Mouse (Mus musculus) CH12.LX (cell line): ENCODE data around the gene 1700123O20Rik. TPM values are rescaled to one million over a fixed set of nuclear protein-coding genes. Genes with fewer than 3 reads are reported as not detected.

Experiments used
- DNase-seq: peaks from one replicate; pipeline ENCODE4 v3.0.0-alpha.2; 2013; ENCODE audit errors: extremely low read depth
- H3K27ac ChIP-seq: 2 replicates; pipeline ENCODE4 v1.5.1; 2012; ENCODE audit warnings: low read depth, mild to moderate bottlenecking, control low read depth, moderate library complexity; ENCODE audit not compliant: insufficient read depth
- H3K27me3 ChIP-seq: replicated peaks from 2 replicates; pipeline ENCODE3; 2012; ENCODE audit warnings: inconsistent platforms
- H3K36me3 ChIP-seq, 2 experiments: replicated peaks in 1 of 2; 2 replicates each; pipeline versions ENCODE3 to v1.6.1; 2012; ENCODE audit warnings: inconsistent platforms in 1 of 2, low read length in 1 of 2, mild to moderate bottlenecking in 1 of 2, mixed read lengths in 1 of 2, moderate library complexity in 1 of 2; ENCODE audit not compliant: control insufficient read depth in 1 of 2, insufficient read depth in 1 of 2
- H3K4me1 ChIP-seq, 2 experiments: 2 replicates each; pipeline ENCODE4 v1.6.1; 2012; ENCODE audit warnings: inconsistent platforms in 1 of 2, moderate library complexity in 1 of 2; ENCODE audit not compliant: insufficient read depth in 2 of 2, control insufficient read depth in 1 of 2
- H3K4me2 ChIP-seq: 2 replicates; pipeline ENCODE4 v1.6.1; 2012; ENCODE audit warnings: low read depth, mild to moderate bottlenecking, control low read depth; ENCODE audit not compliant: poor library complexity, insufficient read depth, severe bottlenecking
- H3K4me3 ChIP-seq, 3 experiments: fragments of 150-350 bp in 1 of 3; sonication (generic) in 1 of 3; replicated peaks in 1 of 3; 2 replicates each; pipeline versions ENCODE3 to v1.5.1; 2011 to 2012; ENCODE audit warnings: low read depth in 2 of 3, low read length in 2 of 3, mild to moderate bottlenecking in 2 of 3, moderate library complexity in 2 of 3, control low read depth in 1 of 3, improper control_type of control experiment in 1 of 3, inconsistent platforms in 1 of 3, mixed read lengths in 1 of 3; ENCODE audit not compliant: poor library complexity in 1 of 3
- H3K79me2 ChIP-seq: replicated peaks from 2 replicates; pipeline ENCODE4 v1.6.1; 2012; ENCODE audit warnings: mild to moderate bottlenecking, moderate library complexity; ENCODE audit not compliant: control insufficient read depth, poor library complexity, insufficient read depth, severe bottlenecking; ENCODE audit errors: extremely low read depth
- H3K9ac ChIP-seq: 2 replicates; pipeline ENCODE4 v1.6.1; 2012; ENCODE audit warnings: low read depth, mild to moderate bottlenecking, control low read depth, moderate library complexity; ENCODE audit not compliant: insufficient read depth
- H3K9me3 ChIP-seq: replicated peaks from 2 replicates; pipeline ENCODE3; 2012; ENCODE audit warnings: low read length, inconsistent platforms, mixed read lengths
- BHLHE40 ChIP-seq: IDR thresholded peaks from 2 replicates; pipeline ENCODE4 v1.6.1; 2011; ENCODE audit warnings: mild to moderate bottlenecking, low read depth, low read length, improper control_type of control experiment
- CHD1 ChIP-seq: IDR thresholded peaks from 2 replicates; pipeline ENCODE4 v1.6.1; 2012; ENCODE audit warnings: low read depth, low read length, improper control_type of control experiment, inconsistent platforms
- CTCF ChIP-seq, 2 experiments: IDR thresholded peaks in 1 of 2; conservative IDR thresholded peaks in 1 of 2; 2 replicates each; pipeline ENCODE4 v1.5.1; 2011 to 2012; ENCODE audit warnings: low read depth in 2 of 2, low read length in 2 of 2, improper control_type of control experiment in 1 of 2, inconsistent platforms in 1 of 2, mild to moderate bottlenecking in 1 of 2, moderate library complexity in 1 of 2
- E2F4 ChIP-seq: IDR thresholded peaks from 2 replicates; pipeline ENCODE4 v1.6.1; 2011; ENCODE audit warnings: low read depth, low read length, improper control_type of control experiment; ENCODE audit not compliant: insufficient replicate concordance
- ELF1 ChIP-seq: IDR thresholded peaks from 2 replicates; pipeline ENCODE4 v1.6.1; 2014; ENCODE audit warnings: low read depth, mild to moderate bottlenecking, inconsistent platforms, low read length, improper control_type of control experiment
- EP300 ChIP-seq: IDR thresholded peaks from 2 replicates; pipeline ENCODE4 v1.6.1; 2011; ENCODE audit warnings: low read length, improper control_type of control experiment
- ETS1 ChIP-seq: conservative IDR thresholded peaks from 2 replicates; pipeline ENCODE4 v1.6.1; 2012; ENCODE audit warnings: low read depth, mild to moderate bottlenecking, inconsistent platforms, low read length, improper control_type of control experiment, moderate library complexity
- GABPA ChIP-seq: IDR thresholded peaks from 2 replicates; pipeline ENCODE4 v1.6.1; 2012; ENCODE audit warnings: low read depth, low read length, improper control_type of control experiment, inconsistent platforms; ENCODE audit not compliant: insufficient replicate concordance
- HCFC1 ChIP-seq: IDR thresholded peaks from 2 replicates; pipeline ENCODE4 v1.6.1; 2012; ENCODE audit warnings: low read depth, mild to moderate bottlenecking, inconsistent platforms, low read length, improper control_type of control experiment
- IRF4 ChIP-seq: IDR thresholded peaks from 2 replicates; pipeline ENCODE4 v1.6.1; 2014; ENCODE audit warnings: low read depth, mild to moderate bottlenecking, inconsistent platforms, low read length, improper control_type of control experiment
- KAT2A ChIP-seq: IDR thresholded peaks from 2 replicates; pipeline ENCODE4 v1.6.1; 2012; ENCODE audit warnings: low read length, improper control_type of control experiment, inconsistent platforms; ENCODE audit not compliant: insufficient replicate concordance
- MAFK ChIP-seq: IDR thresholded peaks from 2 replicates; pipeline ENCODE4 v1.6.1; 2011; ENCODE audit warnings: low read length, improper control_type of control experiment; ENCODE audit not compliant: insufficient replicate concordance
- MAX ChIP-seq: IDR thresholded peaks from 2 replicates; pipeline ENCODE4 v1.6.1; 2011; ENCODE audit warnings: low read length, improper control_type of control experiment
- MEF2A ChIP-seq: IDR thresholded peaks from 2 replicates; pipeline ENCODE4 v1.6.1; 2014; ENCODE audit warnings: low read depth, mild to moderate bottlenecking, inconsistent platforms, low read length, improper control_type of control experiment, borderline replicate concordance
- MYC ChIP-seq: IDR thresholded peaks from 2 replicates; pipeline ENCODE4 v1.6.1; 2011; ENCODE audit warnings: low read depth, mild to moderate bottlenecking, improper control_type of control experiment, low read length
- NELFE ChIP-seq: IDR thresholded peaks from 2 replicates; pipeline ENCODE4 v1.6.1; 2011; ENCODE audit warnings: low read depth, low read length, improper control_type of control experiment
- PAX5 ChIP-seq: IDR thresholded peaks from 2 replicates; pipeline ENCODE4 v1.6.1; 2012; ENCODE audit warnings: low read length, inconsistent platforms, mixed read lengths
- POLR2A ChIP-seq: IDR thresholded peaks from 2 replicates; pipeline ENCODE4 v1.6.1; 2011; ENCODE audit warnings: low read depth, mild to moderate bottlenecking, improper control_type of control experiment, low read length
- POLR2AphosphoS2 ChIP-seq: IDR thresholded peaks from 2 replicates; pipeline ENCODE4 v1.6.1; 2011; ENCODE audit warnings: low read depth, low read length, improper control_type of control experiment
- SIN3A ChIP-seq: IDR thresholded peaks from 2 replicates; pipeline ENCODE4 v1.6.1; 2012; ENCODE audit warnings: low read length, improper control_type of control experiment, inconsistent platforms
- TBP ChIP-seq: conservative IDR thresholded peaks from 2 replicates; pipeline ENCODE4 v1.6.1; 2011; ENCODE audit warnings: low read depth, low read length, improper control_type of control experiment
- TCF12 ChIP-seq: IDR thresholded peaks from 2 replicates; pipeline ENCODE4 v1.6.1; 2014; ENCODE audit warnings: low read depth, mild to moderate bottlenecking, inconsistent platforms, low read length, improper control_type of control experiment
- USF1 ChIP-seq: IDR thresholded peaks from 2 replicates; pipeline ENCODE4 v1.6.1; 2014; ENCODE audit warnings: low read depth, mild to moderate bottlenecking, inconsistent platforms, low read length, improper control_type of control experiment
- ZKSCAN1 ChIP-seq: IDR thresholded peaks from 2 replicates; pipeline ENCODE4 v1.6.1; 2012; ENCODE audit warnings: low read depth, inconsistent platforms, low read length, improper control_type of control experiment, borderline replicate concordance
- ZMIZ1 ChIP-seq: IDR thresholded peaks from 2 replicates; pipeline ENCODE4 v1.6.1; 2012; ENCODE audit warnings: low read depth, mild to moderate bottlenecking, inconsistent platforms, low read length, improper control_type of control experiment
- ZNF384 ChIP-seq: IDR thresholded peaks from 2 replicates; pipeline ENCODE4 v1.6.1; 2012; ENCODE audit warnings: low read depth, low read length, improper control_type of control experiment, inconsistent platforms
- dilution Hi-C: fragments of 300-500 bp; cut with MboI; formaldehyde crosslinking; loops from 2 replicates; pipeline ENCODE4 v1.14.3; 2020; ENCODE audit warnings: low sequenced_read_pairs; ENCODE audit not compliant: extremely low pct_unique_long_range_greater_than_20kb, extremely low pct_ligation_motif_present
- in situ Hi-C: fragments of 300-500 bp; cut with MboI; formaldehyde crosslinking; loops from 3 replicates; pipeline ENCODE4 v1.14.3; 2019; ENCODE audit warnings: low sequenced_read_pairs, low pct_ligation_motif_present, low pct_unique_long_range_greater_than_20kb, mixed read lengths
- polyA plus RNA-seq: library from polyadenylated mRNA; unstranded; fragments of >175 nt; gene quantifications from 2 replicates; pipeline ENCODE4 v1.2.1, GENCODE M21; 2012; ENCODE audit warnings: low read depth; ENCODE audit not compliant: insufficient read length
- total RNA-seq, 2 experiments: library from RNA; depleted of rRNA; stranded (reverse); fragments of 300-350 nt in 1 of 2; fragments of >200 nt in 1 of 2; gene quantifications; 2 replicates each; pipeline ENCODE4 v1.2.3; 2012 to 2014

The 1700123O20Rik gene
- total and polyA plus RNA-seq, 3 experiments = 33.1 to 60.7 (median 59.1) TPM

DNA sequence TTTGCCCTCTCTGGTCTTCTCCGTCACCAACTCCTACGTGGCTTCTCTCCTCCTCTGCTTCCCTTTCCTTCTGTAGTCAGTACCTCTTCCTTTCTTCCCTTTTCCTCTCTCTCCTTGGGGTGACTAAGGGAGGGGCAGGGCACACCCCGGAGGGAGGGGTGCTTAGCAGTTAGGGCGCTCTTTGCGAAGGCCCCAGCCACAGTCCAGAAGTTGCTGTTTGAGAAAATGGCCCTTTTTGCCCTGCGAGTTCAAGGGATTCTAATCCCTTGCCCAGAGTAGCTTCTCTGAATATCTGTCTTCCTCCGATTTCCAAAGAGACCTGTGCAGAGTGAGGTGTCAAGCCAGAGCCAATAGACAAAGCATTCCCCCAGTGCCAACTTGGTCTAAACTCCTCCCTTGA is 26.1 kb downstream of the 1700123O20Rik start, which contains the start of gene Cebpe:
Gene Cebpe, minus strand, starts transcription at position 101 of the 400 bp plus-strand sequence.
- in situ Hi-C loops = loop anchor here (10.0 kb wide), 1 partner anchor 303 kb away; the partner anchor contains the start of gene Ngdn
- DNase-seq = no peak
- H3K4me1 ChIP-seq = peaks cover 12 to 37% of the 10 kb centered on the region in 2 experiments
- no peaks in the 10 kb centered on the region for H3K79me2 ChIP-seq
- no peak within 1 kb of the TSS for H3K4me3 ChIP-seq
- peak within 1 kb of the TSS; percentile 44 for H3K9ac ChIP-seq
- H3K36me3 ChIP-seq = no peaks in the 10 kb centered on the region
- dilution Hi-C loops = no loop called here
- H3K4me2 ChIP-seq = no peak within 1 kb of the TSS; the same call in 1 of the 2 replicates
- H3K9me3 ChIP-seq = peaks cover 7% of the 10 kb centered on the region
- H3K27me3 ChIP-seq = peaks cover 3% of the 10 kb centered on the region
- peak within 1 kb of the TSS; percentile 3; the same call in 1 of the 2 replicates for H3K27ac ChIP-seq
- TF ChIP-seq MAFK (no peak), CHD1 (no peak), TBP (no peak), ZNF384 (no peak), CTCF (conservative IDR thresholded peaks at IDR 0.05 in 1 of 2, IDR thresholded peaks at IDR 0.05 in 1 of 2; ENCODE audit: low read depth in 2 of 2, low read length in 2 of 2) (no peak), SIN3A (no peak), EP300 (no peak), ELF1 (no peak), ETS1 (no peak), IRF4 (no peak), USF1 (no peak), KAT2A (no peak), PAX5 (no peak), ZKSCAN1 (no peak), GABPA (no peak), MAX (no peak)

DNA sequence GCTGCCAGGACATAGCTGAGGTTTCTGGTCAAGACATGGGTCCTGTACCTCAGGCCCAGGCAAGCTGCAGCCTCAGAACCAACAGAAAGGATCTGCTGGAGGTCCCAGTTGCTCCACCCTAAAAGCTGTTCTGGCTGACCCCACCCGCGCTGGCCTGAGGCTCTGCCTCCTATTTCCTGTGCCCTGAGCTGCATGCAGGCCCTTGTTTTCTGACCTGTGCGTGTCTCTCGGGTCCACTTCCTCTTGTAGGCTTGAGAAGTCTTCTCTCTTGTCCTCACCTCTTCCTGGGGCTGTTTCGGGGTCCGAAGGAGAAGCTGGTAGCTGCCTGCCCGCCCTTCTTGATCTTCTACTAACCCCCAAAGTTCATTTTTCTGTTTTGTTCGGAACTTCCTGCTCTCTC is 26.8 kb downstream of the 1700123O20Rik start:
- Histone ChIP-seq H3K9ac (peak overlapping the region; percentile 44), H3K27me3 (peaks cover 3% of the 10 kb centered on the region), H3K4me1 (peaks cover 8 to 30% of the 10 kb centered on the region in 2 experiments; a peak in 3 of 4 replicates), H3K36me3 (no peaks in the 10 kb centered on the region), H3K9me3 (peaks cover 7% of the 10 kb centered on the region), H3K27ac (peak overlapping the region; percentile 3; the same call in 1 of the 2 replicates), H3K4me3 (no peak overlapping the region), H3K79me2 (no peaks in the 10 kb centered on the region), H3K4me2 (no peak overlapping the region; the same call in 1 of the 2 replicates)
- TF ChIP-seq ZMIZ1 = no peak
- TF ChIP-seq HCFC1 = no peak; the same call in 1 of the 2 replicates
- TF ChIP-seq MYC = 0 out of 2 replicates have a peak, but pooled peaks have one; percentile 22
- TF ChIP-seq ZKSCAN1 = no peak
- TF ChIP-seq E2F4 = no peak
- 0 out of 2 replicates have a peak, but pooled peaks have one; percentile 20 for TF ChIP-seq NELFE
- peak; percentile 54 for TF ChIP-seq POLR2A
- TF ChIP-seq ELF1 = peak; percentile 61
- TF ChIP-seq MAX = no peak
- no peak for TF ChIP-seq BHLHE40
- TF ChIP-seq USF1 = no peak
- TF ChIP-seq MEF2A = no peak
- no peak for TF ChIP-seq GABPA
- no peak for TF ChIP-seq EP300
- TF ChIP-seq IRF4 = peak; percentile 23; the same call in 1 of the 2 replicates
- no peak for TF ChIP-seq SIN3A
- peak; percentile 38; the same call in 1 of the 2 replicates for TF ChIP-seq TCF12
- no peak for TF ChIP-seq POLR2AphosphoS2
- no peak for TF ChIP-seq PAX5
- DNase-seq = no peak
- in situ Hi-C loops = loop anchor here (10.0 kb wide), 1 partner anchor 302 kb away; the partner anchor contains the start of gene Ngdn
- dilution Hi-C loops = no loop called here
